13 mouse cellular contexts compared by ENCODE assay signal in the genomic region with DNA sequence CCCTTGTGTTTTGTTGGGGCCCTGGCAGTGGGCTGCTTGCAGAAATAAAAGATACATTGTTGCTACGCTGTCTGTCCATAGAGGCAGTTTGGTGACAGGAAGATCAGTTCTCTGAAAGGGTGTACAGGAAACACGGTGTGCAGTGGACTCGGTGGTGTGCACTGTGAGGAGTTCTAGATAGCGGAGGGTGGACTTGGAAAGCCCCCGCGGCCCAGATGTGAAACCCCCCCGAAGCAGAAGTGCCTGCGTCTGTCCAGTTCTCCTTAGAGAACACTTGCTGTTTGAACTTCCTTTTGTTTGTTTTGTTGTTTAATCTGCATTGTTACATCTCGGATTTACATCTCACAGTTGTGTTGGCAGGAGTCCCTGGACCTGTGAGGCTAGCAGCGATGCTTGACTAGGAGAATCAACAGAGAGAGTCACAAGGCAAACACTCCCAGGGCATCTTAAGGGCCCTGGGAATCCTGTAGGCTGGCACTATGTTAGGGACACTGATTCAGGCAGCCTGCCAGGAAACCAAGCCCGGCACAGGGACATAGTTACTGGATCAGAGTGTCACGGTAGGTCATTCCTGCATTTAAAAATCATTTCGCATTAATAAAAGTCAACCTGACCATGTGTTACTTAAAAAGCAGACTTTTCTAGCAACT. TPM values are rescaled to one million over a fixed set of nuclear protein-coding genes. Genes with fewer than 3 reads are reported as not detected.
A peak's percentile ranks its signal among the peaks of the same experiment; 100 is the strongest.
DNase-seq lines count a peak whose midpoint lies in the region; ATAC-seq and TF ChIP-seq lines count a peak whose summit lies in the region.
"Had no signal": no experiment of that assay in that cellular context is flagged by ENCODE, and none has a peak within 500 bp of the region (broad histone marks: within the 10 kb centered on the region; RNA-seq: fewer than 3 reads in every experiment).

No protein-coding gene starts in this region.

- H3K36me3 ChIP-seq in hindbrain, postnatal 0 days (ENCODE audit: insufficient read depth, low read length), result no peaks in the 10 kb centered on the region
- H3K36me3 ChIP-seq in hindbrain, embryonic 10.5 days, result peaks cover 28% of the 10 kb centered on the region
- no peaks in the 10 kb centered on the region for H3K36me3 ChIP-seq in lung, embryonic 15.5 days

- no peak overlapping the region for H3K27ac ChIP-seq in hindbrain, postnatal 0 days
- H3K27ac ChIP-seq in hindbrain, embryonic 10.5 days, result no peak overlapping the region
- H3K27ac ChIP-seq in lung, embryonic 15.5 days, result no peak overlapping the region
- H3K27ac ChIP-seq: macrophage had no signal

- H3K4me2 ChIP-seq in hindbrain, postnatal 0 days (ENCODE audit: low read depth, low read length), result no peak overlapping the region
- no peak overlapping the region for H3K4me2 ChIP-seq in lung, embryonic 15.5 days

- DNase-seq in hindbrain, postnatal 0 days (ENCODE audit: low spot score), result peak; percentile 9
- no peak for DNase-seq in hindbrain, embryonic 10.5 days (ENCODE audit: low spot score)
- peak; percentile 33 for DNase-seq in adrenal gland, adult 8-10 months
- DNase-seq in brain, embryonic 14.5 days (ENCODE audit: low read depth), result peak; percentile 35
- no peak for DNase-seq in ovary, postnatal 14 days (ENCODE audit: low spot score)
- DNase-seq in c-Kit-positive CD71-positive TER-119-positive erythroid progenitor cells, embryonic 14.5 days (ENCODE audit: low spot score), result no peak
- DNase-seq: embryo, embryonic 11 days; right cerebral cortex, postnatal 4 days; thymus, postnatal 14 days had no signal

- H3K9ac ChIP-seq in hindbrain, postnatal 0 days (replicated peaks; ENCODE audit: low read length), result no peak overlapping the region
- no peak overlapping the region for H3K9ac ChIP-seq in lung, embryonic 15.5 days

- no peak for TF ChIP-seq POLR2A in brain, embryonic 14.5 days (IDR thresholded peaks at IDR 0.05; ENCODE audit: borderline replicate concordance, extremely low read depth, insufficient read depth, insufficient read length, poor library complexity, severe bottlenecking)

- H3K9me3 ChIP-seq in hindbrain, postnatal 0 days (ENCODE audit: low read length), result no peaks in the 10 kb centered on the region
- no peaks in the 10 kb centered on the region for H3K9me3 ChIP-seq in hindbrain, embryonic 10.5 days
- H3K9me3 ChIP-seq in lung, embryonic 15.5 days, result no peaks in the 10 kb centered on the region

- no peaks in the 10 kb centered on the region for H3K4me1 ChIP-seq in hindbrain, postnatal 0 days (ENCODE audit: insufficient read depth, low read length)
- no peaks in the 10 kb centered on the region for H3K4me1 ChIP-seq in hindbrain, embryonic 10.5 days (replicated peaks)
- peaks cover 18% of the 10 kb centered on the region for H3K4me1 ChIP-seq in lung, embryonic 15.5 days

- H3K27me3 ChIP-seq in hindbrain, postnatal 0 days (ENCODE audit: insufficient read depth, low read length), result no peaks in the 10 kb centered on the region
- H3K27me3 ChIP-seq in hindbrain, embryonic 10.5 days (ENCODE audit: insufficient read depth, poor library complexity, severe bottlenecking), result no peaks in the 10 kb centered on the region
- no peaks in the 10 kb centered on the region for H3K27me3 ChIP-seq in lung, embryonic 15.5 days

- ATAC-seq in hindbrain, postnatal 0 days, result no peak
- peak; percentile 21; the same call in 1 of the 2 replicates for ATAC-seq in lung, embryonic 15.5 days (ENCODE audit: borderline replicate concordance, extremely low read depth, low FRiP score, low TSS enrichment)
- ATAC-seq: forebrain, embryonic 16.5 days; hindbrain, embryonic 16.5 days had no signal

- no peak overlapping the region for H3K4me3 ChIP-seq in hindbrain, postnatal 0 days (ENCODE audit: low read length)
- H3K4me3 ChIP-seq in hindbrain, embryonic 10.5 days, result no peak overlapping the region
- H3K4me3 ChIP-seq in lung, embryonic 15.5 days, result no peak overlapping the region

- no peak for TF ChIP-seq CTCF in hindbrain, postnatal 0 days (IDR thresholded peaks at IDR 0.05; ENCODE audit: low read depth)
- no peak for TF ChIP-seq CTCF in brain, embryonic 14.5 days (IDR thresholded peaks at IDR 0.05; ENCODE audit: borderline replicate concordance, extremely low read depth, insufficient read depth, insufficient read length)

- whole genome bisulfite sequencing in hindbrain, postnatal 0 days, result 49% methylated on average over 13 of the region's 13 CpGs
- 76% methylated on average over 13 of the region's 13 CpGs for WGBS in hindbrain, embryonic 10.5 days
- WGBS in lung, embryonic 15.5 days, result 38% methylated on average over 13 of the region's 13 CpGs

RNA-seq across cellular contexts. Expression of a gene that starts 47.8 kb away (rescaled TPM):
- 20.3 and 20.7 TPM in 2 replicates for total RNA-seq in hindbrain, postnatal 0 days (2014; rRNA removed)
- polyA plus RNA-seq in hindbrain, postnatal 0 days (2015; fragmentation: Nextera tagmentation; extraction: Ambion mirVana), result 40.2 and 40.5 TPM in 2 replicates
- polyA plus RNA-seq in hindbrain, embryonic 10.5 days (2016; fragmentation: Nextera tagmentation; extraction: Ambion mirVana), result 86.7 and 103 TPM in 2 replicates
- total RNA-seq in adrenal gland, adult 8-10 months (2022), result 10 to 100 TPM; 17.8 to 24.3 (median 19.9) TPM
- 31.3 and 32.8 TPM in 2 replicates for polyA plus RNA-seq in brain, embryonic 14.5 days (2012; rRNA removed)
- 51.2 and 56.5 TPM in 2 replicates for polyA plus RNA-seq in lung, embryonic 15.5 days (2015; fragmentation: Nextera tagmentation; extraction: Ambion mirVana)

RNA-seq across cellular contexts. Expression of a gene that starts 52.0 kb away (rescaled TPM):
- total RNA-seq in hindbrain, postnatal 0 days (2014; rRNA removed), result 31.2 and 34.1 TPM in 2 replicates
- polyA plus RNA-seq in hindbrain, postnatal 0 days (2015; fragmentation: Nextera tagmentation; extraction: Ambion mirVana), result 15.8 and 18.3 TPM in 2 replicates
- polyA plus RNA-seq in hindbrain, embryonic 10.5 days (2016; fragmentation: Nextera tagmentation; extraction: Ambion mirVana), result 14.4 and 14.6 TPM in 2 replicates
- 10 to 100 TPM in 1 of 4 experiments, 1 to 10 TPM in 3; 6.6 to 10.2 (median 8.9) TPM for total RNA-seq in adrenal gland, adult 8-10 months (2022)
- 9.3 and 16.0 TPM in 2 replicates for polyA plus RNA-seq in brain, embryonic 14.5 days (2012; rRNA removed)
- 9.2 and 10.0 TPM in 2 replicates for polyA plus RNA-seq in lung, embryonic 15.5 days (2015; fragmentation: Nextera tagmentation; extraction: Ambion mirVana)

Comparison
In these comparisons a context has a peak if more than half of its experiments do, and no peak if none do; other contexts are left out.
1. DNase-seq: peak in hindbrain, postnatal 0 days (single experiment), adrenal gland, adult 8-10 months (single experiment) and brain, embryonic 14.5 days (single experiment); none in hindbrain, embryonic 10.5 days (single experiment), ovary, postnatal 14 days (single experiment) and c-Kit-positive CD71-positive TER-119-positive erythroid progenitor cells, embryonic 14.5 days (single experiment).